Mouse (Mus musculus) cortical plate, adult 2 months (tissue): ENCODE data around the gene Tmem104.

ENCODE experiments used
- CTCF ChIP-seq: fragments of 200-500 bp; IDR thresholded peaks from 2 replicates; pipeline ENCODE4 v1.5.1; 2011; ENCODE audit warnings: mild to moderate bottlenecking, control low read depth, low read length; ENCODE audit not compliant: insufficient read depth; ENCODE audit errors: extremely low read depth
- POLR2A ChIP-seq: fragments of 200-500 bp; IDR thresholded peaks from 2 replicates; pipeline ENCODE4 v1.6.1; 2011; ENCODE audit warnings: mild to moderate bottlenecking, low read length, control low read depth; ENCODE audit not compliant: insufficient read depth; ENCODE audit errors: extremely low read depth

DNA sequence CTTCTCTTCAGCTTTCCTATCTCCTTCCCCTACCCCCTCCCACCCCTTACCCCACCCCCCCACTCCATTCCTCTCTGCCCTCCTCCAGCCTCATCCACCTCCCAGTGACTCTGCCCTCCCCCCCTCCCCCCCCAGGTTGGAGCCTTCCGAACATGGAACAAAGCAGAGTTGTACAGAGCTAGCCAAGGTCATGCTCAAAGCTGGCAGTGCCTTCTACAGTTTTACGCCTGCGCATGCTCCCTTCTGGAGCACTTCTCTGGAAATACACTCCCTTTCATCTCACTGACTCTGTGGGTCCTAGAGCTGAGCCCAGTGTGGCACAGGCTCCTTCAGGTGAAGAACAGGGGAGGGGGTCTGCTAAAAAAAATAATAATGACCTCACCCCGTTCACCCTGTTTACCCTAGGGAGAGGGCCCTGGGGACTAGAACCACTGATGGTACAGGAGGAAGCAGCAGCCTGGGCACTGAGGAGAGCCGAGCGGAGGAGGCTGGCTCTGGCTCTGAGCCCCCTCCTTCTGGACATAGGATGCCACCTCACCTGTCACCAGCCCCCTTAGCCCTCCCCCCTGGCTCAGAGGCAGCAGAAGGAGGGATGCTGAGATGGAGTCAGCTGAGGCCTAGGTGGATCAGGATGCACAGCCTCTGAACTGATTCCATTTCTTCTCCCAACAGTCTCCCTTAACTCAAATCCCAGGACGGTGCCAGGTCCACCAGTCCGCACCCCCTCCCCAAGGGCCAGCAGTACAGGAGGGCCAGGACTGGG is 95.6 kb downstream of the Tmem104 start:
- TF ChIP-seq CTCF (no peak), POLR2A (no peak)
